Mouse (Mus musculus): ENCODE measurements around the gene Igfbp2. TPM values are rescaled to one million over a fixed set of nuclear protein-coding genes. Genes with fewer than 3 reads are reported as not detected.

Igfbp2 gene
- polyA plus RNA-seq, 1 experiment from 2014 or later, result 290 TPM

GRCm38 (mm10) chr1:72822893-72823292 lies 1.4 kb upstream of the Igfbp2 start:
- peaks cover 10% of the 10 kb centered on the region for H3K4me1 ChIP-seq (ENCODE audit: control insufficient read depth, insufficient read depth, low read length)
- H3K9ac ChIP-seq (ENCODE audit: low read length), result no peak overlapping the region
- H3K9me3 ChIP-seq (ENCODE audit: control insufficient read depth, low read length), result no peaks in the 10 kb centered on the region
- WGBS, result 84% methylated on average over 10 of the region's 10 CpGs
- H3K4me3 ChIP-seq (ENCODE audit: low read depth, low read length), result no peak overlapping the region
- H3K4me2 ChIP-seq (ENCODE audit: low read depth, severe bottlenecking), result no peak overlapping the region
- H3K27ac ChIP-seq (replicated peaks; ENCODE audit: low read depth, low read length), result no peak overlapping the region
- ATAC-seq (ENCODE audit: insufficient number of reproducible peaks, low FRiP score, low TSS enrichment, low read depth) (no peak), DNase-seq (ENCODE audit: low spot score) (no peak)
- no peaks in the 10 kb centered on the region for H3K36me3 ChIP-seq (ENCODE audit: control insufficient read depth, insufficient read depth, low read length)
- no peaks in the 10 kb centered on the region for H3K27me3 ChIP-seq (ENCODE audit: control insufficient read depth, insufficient read depth, low read length)

- H3K9me3 ChIP-seq (ENCODE audit: control insufficient read depth, low read length), result no peaks in the 10 kb centered on the region
- DNase-seq (ENCODE audit: low spot score), result peak; percentile 68
These were observed 401 bp downstream of the Igfbp2 start for GRCm38 (mm10) chr1:72824707-72825101.

GRCm38 (mm10) chr1:72825286-72825685 lies 983 bp downstream of the Igfbp2 start:
- under 1% methylated on average over 20 of the region's 20 CpGs for WGBS

More at GRCm38 (mm10) chr1:72824707-72825101, 401 bp downstream of the Igfbp2 start:
- 0% methylated on average over 37 of the region's 37 CpGs for WGBS
- Histone ChIP-seq H3K27me3 (ENCODE audit: control insufficient read depth, insufficient read depth, low read length) (no peaks in the 10 kb centered on the region), H3K36me3 (ENCODE audit: control insufficient read depth, insufficient read depth, low read length) (no peaks in the 10 kb centered on the region), H3K27ac (replicated peaks; ENCODE audit: low read depth, low read length) (peak overlapping the region; percentile 52; the same call in 1 of the 2 replicates), H3K4me2 (ENCODE audit: low read depth, severe bottlenecking) (peak overlapping the region; percentile 98), H3K4me3 (ENCODE audit: low read depth, low read length) (peak overlapping the region; percentile 79), H3K9ac (ENCODE audit: low read length) (peak overlapping the region; percentile 83), H3K4me1 (ENCODE audit: control insufficient read depth, insufficient read depth, low read length) (peaks cover 13% of the 10 kb centered on the region)
- no peak for ATAC-seq (ENCODE audit: insufficient number of reproducible peaks, low FRiP score, low TSS enrichment, low read depth)

GRCm38 (mm10) chr1:72825921-72826320 lies 1.6 kb downstream of the Igfbp2 start:
- peaks cover 13% of the 10 kb centered on the region for H3K4me1 ChIP-seq (ENCODE audit: control insufficient read depth, insufficient read depth, low read length)
- 5% methylated on average over 4 of the region's 4 CpGs for whole genome bisulfite sequencing
- ATAC-seq (ENCODE audit: insufficient number of reproducible peaks, low FRiP score, low TSS enrichment, low read depth), result no peak
- DNase-seq (ENCODE audit: low spot score), result peak; percentile 46
- no peaks in the 10 kb centered on the region for H3K9me3 ChIP-seq (ENCODE audit: control insufficient read depth, low read length)
- peak overlapping the region; percentile 75 for H3K27ac ChIP-seq (replicated peaks; ENCODE audit: low read depth, low read length)
- no peaks in the 10 kb centered on the region for H3K27me3 ChIP-seq (ENCODE audit: control insufficient read depth, insufficient read depth, low read length)
- H3K36me3 ChIP-seq (ENCODE audit: control insufficient read depth, insufficient read depth, low read length), result no peaks in the 10 kb centered on the region
- peak overlapping the region; percentile 83 for H3K9ac ChIP-seq (ENCODE audit: low read length)
- H3K4me3 ChIP-seq (ENCODE audit: low read depth, low read length), result peak overlapping the region; percentile 79
- peak overlapping the region; percentile 98 for H3K4me2 ChIP-seq (ENCODE audit: low read depth, severe bottlenecking)

More at GRCm38 (mm10) chr1:72825286-72825685, 983 bp downstream of the Igfbp2 start:
- Histone ChIP-seq H3K36me3 (ENCODE audit: control insufficient read depth, insufficient read depth, low read length) (no peaks in the 10 kb centered on the region), H3K9me3 (ENCODE audit: control insufficient read depth, low read length) (no peaks in the 10 kb centered on the region), H3K27me3 (ENCODE audit: control insufficient read depth, insufficient read depth, low read length) (no peaks in the 10 kb centered on the region), H3K9ac (ENCODE audit: low read length) (peak overlapping the region; percentile 83), H3K4me3 (ENCODE audit: low read depth, low read length) (peak overlapping the region; percentile 79), H3K4me1 (ENCODE audit: control insufficient read depth, insufficient read depth, low read length) (peaks cover 13% of the 10 kb centered on the region), H3K27ac (replicated peaks; ENCODE audit: low read depth, low read length) (no peak overlapping the region), H3K4me2 (ENCODE audit: low read depth, severe bottlenecking) (peak overlapping the region; percentile 98)
- ATAC-seq (ENCODE audit: insufficient number of reproducible peaks, low FRiP score, low TSS enrichment, low read depth) (no peak), DNase-seq (ENCODE audit: low spot score) (peak; percentile 72)

- H3K4me1 ChIP-seq (ENCODE audit: control insufficient read depth, insufficient read depth, low read length), result peaks cover 13% of the 10 kb centered on the region
- H3K36me3 ChIP-seq (ENCODE audit: control insufficient read depth, insufficient read depth, low read length), result no peaks in the 10 kb centered on the region
- H3K9me3 ChIP-seq (ENCODE audit: control insufficient read depth, low read length), result no peaks in the 10 kb centered on the region
- ATAC-seq (ENCODE audit: insufficient number of reproducible peaks, low FRiP score, low TSS enrichment, low read depth) (no peak), DNase-seq (ENCODE audit: low spot score) (peak; percentile 53)
- peak overlapping the region; percentile 58 for H3K9ac ChIP-seq (ENCODE audit: low read length)
- H3K4me2 ChIP-seq (ENCODE audit: low read depth, severe bottlenecking), result peak overlapping the region; percentile 98
- peak overlapping the region; percentile 79 for H3K4me3 ChIP-seq (ENCODE audit: low read depth, low read length)
- WGBS, result under 1% methylated on average over 6 of the region's 6 CpGs
- H3K27ac ChIP-seq (replicated peaks; ENCODE audit: low read depth, low read length), result peak overlapping the region; percentile 75
- H3K27me3 ChIP-seq (ENCODE audit: control insufficient read depth, insufficient read depth, low read length), result no peaks in the 10 kb centered on the region
These were observed 2.1 kb downstream of the Igfbp2 start for GRCm38 (mm10) chr1:72826446-72826845.

GRCm38 (mm10) chr1:72826931-72827330 lies 2.6 kb downstream of the Igfbp2 start:
- H3K27me3 ChIP-seq (ENCODE audit: control insufficient read depth, insufficient read depth, low read length), result no peaks in the 10 kb centered on the region
- peak overlapping the region; percentile 98 for H3K4me2 ChIP-seq (ENCODE audit: low read depth, severe bottlenecking)
- H3K4me3 ChIP-seq (ENCODE audit: low read depth, low read length), result peak overlapping the region; percentile 79
- peak overlapping the region; percentile 58 for H3K9ac ChIP-seq (ENCODE audit: low read length)
- H3K27ac ChIP-seq (replicated peaks; ENCODE audit: low read depth, low read length), result peak overlapping the region; percentile 75
- H3K36me3 ChIP-seq (ENCODE audit: control insufficient read depth, insufficient read depth, low read length), result no peaks in the 10 kb centered on the region
- DNase-seq (ENCODE audit: low spot score) (peak; percentile 43), ATAC-seq (ENCODE audit: insufficient number of reproducible peaks, low FRiP score, low TSS enrichment, low read depth) (no peak)
- H3K9me3 ChIP-seq (ENCODE audit: control insufficient read depth, low read length), result no peaks in the 10 kb centered on the region
- 3% methylated on average over 7 of the region's 7 CpGs for WGBS
- peaks cover 13% of the 10 kb centered on the region for H3K4me1 ChIP-seq (ENCODE audit: control insufficient read depth, insufficient read depth, low read length)

GRCm38 (mm10) chr1:72827411-72828315 lies 3.4 kb downstream of the Igfbp2 start:
- peak; percentile 68 for DNase-seq (ENCODE audit: low spot score)
- peaks cover 13% of the 10 kb centered on the region for H3K4me1 ChIP-seq (ENCODE audit: control insufficient read depth, insufficient read depth, low read length)

GRCm38 (mm10) chr1:72828843-72829242 lies 4.5 kb downstream of the Igfbp2 start:
- WGBS, result 95% methylated on average over 5 of the region's 5 CpGs
- Histone ChIP-seq H3K36me3 (ENCODE audit: control insufficient read depth, insufficient read depth, low read length) (no peaks in the 10 kb centered on the region), H3K4me1 (ENCODE audit: control insufficient read depth, insufficient read depth, low read length) (peaks cover 13% of the 10 kb centered on the region), H3K4me2 (ENCODE audit: low read depth, severe bottlenecking) (no peak overlapping the region), H3K4me3 (ENCODE audit: low read depth, low read length) (no peak overlapping the region), H3K27me3 (ENCODE audit: control insufficient read depth, insufficient read depth, low read length) (no peaks in the 10 kb centered on the region), H3K9me3 (ENCODE audit: control insufficient read depth, low read length) (no peaks in the 10 kb centered on the region), H3K9ac (ENCODE audit: low read length) (no peak overlapping the region), H3K27ac (replicated peaks; ENCODE audit: low read depth, low read length) (no peak overlapping the region)
- ATAC-seq (ENCODE audit: insufficient number of reproducible peaks, low FRiP score, low TSS enrichment, low read depth) (no peak), DNase-seq (ENCODE audit: low spot score) (no peak)

More at GRCm38 (mm10) chr1:72827411-72828315, 3.4 kb downstream of the Igfbp2 start:
- Histone ChIP-seq H3K4me2 (ENCODE audit: low read depth, severe bottlenecking) (peak overlapping the region; percentile 98), H3K27ac (replicated peaks; ENCODE audit: low read depth, low read length) (peak overlapping the region; percentile 75; the same call in 1 of the 2 replicates), H3K27me3 (ENCODE audit: control insufficient read depth, insufficient read depth, low read length) (no peaks in the 10 kb centered on the region), H3K4me3 (ENCODE audit: low read depth, low read length) (no peak overlapping the region; the same call in 1 of the 2 replicates), H3K9ac (ENCODE audit: low read length) (peak overlapping the region; percentile 50), H3K9me3 (ENCODE audit: control insufficient read depth, low read length) (no peaks in the 10 kb centered on the region), H3K36me3 (ENCODE audit: control insufficient read depth, insufficient read depth, low read length) (no peaks in the 10 kb centered on the region)
- WGBS, result 8% methylated on average over 12 of the region's 12 CpGs
- ATAC-seq (ENCODE audit: insufficient number of reproducible peaks, low FRiP score, low TSS enrichment, low read depth), result 0 out of 2 replicates have a peak, but pooled peaks have one; percentile 11

Data from limb, embryonic 11.5 days (tissue).